Mouse (Mus musculus): ENCODE results near the gene Col5a2.
A peak's percentile ranks its signal among the peaks of the same experiment; 100 is the strongest.

The Col5a2 gene

GRCm38 (mm10) chr1:45423915-45424314, 79.2 kb downstream of the Col5a2 start:
- DNase-seq = no peak

GRCm38 (mm10) chr1:45420554-45420953, 82.5 kb downstream of the Col5a2 start:
- DNase-seq = no peak

GRCm38 (mm10) chr1:45419858-45420257, 83.2 kb downstream of the Col5a2 start:
- no peak for DNase-seq

- peak; percentile 25 for DNase-seq
These were observed 121.2 kb downstream of the Col5a2 start for GRCm38 (mm10) chr1:45381866-45382265.

GRCm38 (mm10) chr1:45379992-45380690, 122.9 kb downstream of the Col5a2 start:
- DNase-seq = peak; percentile 24

GRCm38 (mm10) chr1:45365427-45365826, 137.7 kb downstream of the Col5a2 start:
- no peak for DNase-seq

GRCm38 (mm10) chr1:45363274-45363673, 139.8 kb downstream of the Col5a2 start:
- DNase-seq = no peak

- DNase-seq = no peak
These were observed 143.4 kb downstream of the Col5a2 start for GRCm38 (mm10) chr1:45359673-45360072.

GRCm38 (mm10) chr1:45359147-45359546, 143.9 kb downstream of the Col5a2 start:
- no peak for DNase-seq

- no peak for DNase-seq
These were observed 145.1 kb downstream of the Col5a2 start for GRCm38 (mm10) chr1:45358020-45358419.

- DNase-seq = peak; percentile 19
These were observed 147.1 kb downstream of the Col5a2 start for GRCm38 (mm10) chr1:45355944-45356343.

- DNase-seq = no peak
These were observed 173.9 kb downstream of the Col5a2 start for GRCm38 (mm10) chr1:45329149-45329548.

Measured in lung, postnatal 14 days (tissue).